Mouse (Mus musculus) ES-Bruce4 (cell line): ENCODE results near the gene Edar. TPM values are rescaled to one million over a fixed set of nuclear protein-coding genes. Genes with fewer than 3 reads are reported as not detected.

Experiments used
- H3K27ac ChIP-seq: 2 replicates; pipeline ENCODE4 v1.5.1; 2012; ENCODE audit warnings: low read length, inconsistent platforms; ENCODE audit not compliant: insufficient read depth
- H3K27me3 ChIP-seq: 2 replicates; pipeline ENCODE4 v1.6.1; 2012; ENCODE audit warnings: mild to moderate bottlenecking, low read length, inconsistent platforms; ENCODE audit not compliant: control insufficient read depth, poor library complexity, insufficient read depth, severe bottlenecking
- H3K36me3 ChIP-seq: 2 replicates; pipeline ENCODE4 v1.6.1; 2012; ENCODE audit warnings: inconsistent platforms, mild to moderate bottlenecking, low read length, moderate library complexity; ENCODE audit not compliant: control insufficient read depth, poor library complexity, insufficient read depth, severe bottlenecking
- H3K4me1 ChIP-seq: one replicate; pipeline ENCODE4 v1.8.1; 2011; ENCODE audit warnings: low read length; ENCODE audit not compliant: control insufficient read depth, insufficient read depth
- H3K4me3 ChIP-seq: 2 replicates; pipeline ENCODE4 v1.5.1; 2011; ENCODE audit warnings: low read depth, mild to moderate bottlenecking, low read length
- H3K9ac ChIP-seq: 2 replicates; pipeline ENCODE4 v1.6.1; 2012; ENCODE audit warnings: low read depth, mild to moderate bottlenecking, inconsistent platforms; ENCODE audit not compliant: poor library complexity, severe bottlenecking
- H3K9me3 ChIP-seq: replicated peaks from 2 replicates; pipeline ENCODE4 v1.6.1; 2012; ENCODE audit warnings: mild to moderate bottlenecking, low read length, inconsistent platforms; ENCODE audit not compliant: control insufficient read depth, poor library complexity, insufficient read depth, severe bottlenecking
- CTCF ChIP-seq: IDR thresholded peaks from one replicate; pipeline ENCODE4 v1.8.1; 2011; ENCODE audit warnings: low read depth, low read length
- EP300 ChIP-seq: IDR thresholded peaks from 2 replicates; pipeline ENCODE4 v1.6.1; 2011; ENCODE audit warnings: low read depth, low read length; ENCODE audit not compliant: insufficient read depth
- POLR2A ChIP-seq: IDR thresholded peaks from one replicate; pipeline ENCODE4 v1.8.1; 2011; ENCODE audit warnings: low read length; ENCODE audit not compliant: insufficient read depth
- polyA plus RNA-seq: library from polyadenylated mRNA; stranded (reverse); fragments of >200 nt; gene quantifications from 2 replicates; pipeline ENCODE4 v1.2.4, GENCODE M21; 2011; ENCODE audit warnings: low read depth; ENCODE audit not compliant: missing spikeins, insufficient read depth, insufficient read length

The Edar gene
- polyA plus RNA-seq, 1 experiment: not detected

DNA sequence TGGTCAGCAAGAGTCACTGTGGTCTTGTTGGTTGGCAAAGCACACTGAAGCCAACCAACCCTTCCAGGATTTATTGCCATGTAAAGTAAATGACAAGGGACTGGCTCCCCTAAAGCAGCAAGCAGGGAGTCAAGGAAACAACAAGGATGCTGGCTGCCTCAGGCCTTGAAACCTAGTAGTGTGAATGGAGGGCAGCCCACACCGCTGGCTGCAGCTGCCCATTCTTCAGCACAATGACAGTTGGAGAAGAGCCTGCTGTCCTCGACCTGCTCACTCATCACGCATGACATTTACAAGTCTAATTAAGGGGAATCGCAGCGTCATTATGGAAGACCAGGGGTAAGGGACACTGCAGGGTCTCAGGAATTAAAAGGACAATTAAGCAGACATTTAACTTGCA, 74.5 kb downstream of the Edar start:
- Histone ChIP-seq H3K9me3 (no peaks in the 10 kb centered on the region), H3K9ac (no peak overlapping the region), H3K4me3 (no peak overlapping the region), H3K4me1 (peaks cover 3% of the 10 kb centered on the region), H3K36me3 (no peaks in the 10 kb centered on the region), H3K27ac (no peak overlapping the region), H3K27me3 (no peaks in the 10 kb centered on the region)
- no peak for TF ChIP-seq POLR2A
- TF ChIP-seq EP300: peak; percentile 75

DNA sequence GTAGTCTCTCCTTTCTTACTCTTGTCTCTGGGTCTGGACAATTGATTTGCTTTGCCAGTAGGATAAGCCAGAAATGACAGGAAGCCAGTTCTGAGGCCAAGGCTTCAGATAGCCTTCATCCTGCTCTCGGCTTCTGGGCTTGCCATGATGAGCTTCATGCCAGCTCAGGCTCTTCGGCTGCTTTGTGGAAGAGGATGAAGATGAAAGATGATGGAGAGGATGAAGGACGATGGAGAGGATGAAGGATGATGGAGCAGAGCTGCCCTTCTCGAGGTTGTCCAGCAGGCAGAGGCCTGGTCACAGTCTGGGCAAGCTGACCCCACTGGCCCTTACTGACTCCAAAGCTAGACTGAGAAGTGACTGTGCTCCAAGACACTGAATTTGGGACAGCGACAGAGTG, 75.3 kb downstream of the Edar start:
- Histone ChIP-seq H3K4me3 (no peak overlapping the region), H3K4me1 (peaks cover 3% of the 10 kb centered on the region), H3K9me3 (no peaks in the 10 kb centered on the region), H3K36me3 (no peaks in the 10 kb centered on the region), H3K27me3 (no peaks in the 10 kb centered on the region), H3K27ac (no peak overlapping the region), H3K9ac (no peak overlapping the region)
- TF ChIP-seq CTCF (no peak), POLR2A (no peak), EP300 (no peak)

DNA sequence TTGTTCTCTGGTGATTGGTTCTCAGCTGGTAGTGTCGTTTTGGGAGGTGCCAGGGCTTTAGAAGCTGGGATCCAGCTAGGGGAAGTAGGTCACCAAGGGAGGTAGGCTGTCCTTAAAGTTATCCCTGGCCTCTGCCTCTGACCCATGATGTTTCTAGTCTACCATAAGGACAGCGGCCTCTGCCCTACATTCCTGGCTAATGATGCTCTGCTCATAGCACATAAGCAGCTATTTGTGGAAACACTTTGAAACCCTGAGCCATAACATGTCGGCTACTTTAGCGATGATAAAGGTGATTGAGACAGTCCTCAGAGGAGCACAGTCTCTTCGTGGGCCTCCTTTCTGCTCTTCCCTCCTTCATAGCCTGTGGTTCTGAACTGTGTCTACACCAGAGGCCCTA, 79.6 kb downstream of the Edar start:
- Histone ChIP-seq H3K27me3 (no peaks in the 10 kb centered on the region), H3K36me3 (no peaks in the 10 kb centered on the region), H3K27ac (no peak overlapping the region), H3K9me3 (no peaks in the 10 kb centered on the region), H3K4me3 (no peak overlapping the region), H3K9ac (no peak overlapping the region), H3K4me1 (peaks cover 3% of the 10 kb centered on the region)
- TF ChIP-seq EP300 (no peak), CTCF (no peak), POLR2A (no peak)

DNA sequence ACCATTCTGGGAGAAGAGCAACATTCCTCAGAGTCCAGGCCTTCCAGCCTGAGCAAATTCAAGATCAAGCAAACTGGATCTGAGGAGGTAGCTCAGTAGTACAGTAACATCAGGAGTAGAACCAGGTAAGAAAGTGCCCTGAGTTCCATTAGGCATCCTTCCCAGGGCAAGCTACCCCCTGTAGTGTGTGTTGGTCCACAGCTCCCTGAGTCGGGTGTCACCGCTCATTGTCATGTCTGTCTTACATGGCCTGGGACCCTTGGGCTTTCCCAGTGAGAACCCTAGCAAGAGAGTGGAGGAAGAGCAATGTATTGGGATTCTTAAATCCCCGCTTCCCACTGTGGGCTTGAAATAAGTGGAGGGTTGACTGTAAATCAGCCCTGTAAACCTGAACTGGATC, 80.3 kb downstream of the Edar start:
- Histone ChIP-seq H3K4me1 (no peaks in the 10 kb centered on the region), H3K9ac (no peak overlapping the region), H3K9me3 (no peaks in the 10 kb centered on the region; the same call in 1 of the 2 replicates), H3K4me3 (no peak overlapping the region), H3K27me3 (no peaks in the 10 kb centered on the region), H3K27ac (no peak overlapping the region), H3K36me3 (no peaks in the 10 kb centered on the region)
- no peak for TF ChIP-seq CTCF
- TF ChIP-seq EP300: no peak
- TF ChIP-seq POLR2A: no peak

DNA sequence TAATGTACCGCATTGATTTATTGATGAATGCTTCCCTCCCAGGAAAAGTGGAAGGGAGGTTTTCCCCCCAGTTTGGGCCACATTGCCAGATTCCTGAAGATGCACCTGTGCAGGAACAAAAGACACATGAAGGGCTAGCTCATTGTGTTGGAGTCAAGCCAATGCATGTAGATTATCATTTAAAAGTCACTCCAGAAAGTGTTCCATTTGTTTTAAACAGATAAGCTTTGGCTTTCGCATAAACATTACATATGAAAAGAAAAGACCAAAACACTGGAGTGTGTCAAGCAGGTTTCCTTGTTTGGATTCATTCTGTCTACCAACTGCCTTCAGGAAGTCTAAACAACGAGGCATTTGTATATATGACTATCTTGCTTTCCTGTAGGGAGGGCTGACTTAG, 81.0 kb downstream of the Edar start:
- no peak overlapping the region for H3K9ac ChIP-seq
- no peaks in the 10 kb centered on the region for H3K4me1 ChIP-seq
- H3K9me3 ChIP-seq: no peaks in the 10 kb centered on the region; the same call in 1 of the 2 replicates
- TF ChIP-seq CTCF (no peak), EP300 (no peak), POLR2A (no peak)
- H3K27ac ChIP-seq: no peak overlapping the region
- H3K27me3 ChIP-seq: no peaks in the 10 kb centered on the region
- H3K4me3 ChIP-seq: no peak overlapping the region
- no peaks in the 10 kb centered on the region for H3K36me3 ChIP-seq

DNA sequence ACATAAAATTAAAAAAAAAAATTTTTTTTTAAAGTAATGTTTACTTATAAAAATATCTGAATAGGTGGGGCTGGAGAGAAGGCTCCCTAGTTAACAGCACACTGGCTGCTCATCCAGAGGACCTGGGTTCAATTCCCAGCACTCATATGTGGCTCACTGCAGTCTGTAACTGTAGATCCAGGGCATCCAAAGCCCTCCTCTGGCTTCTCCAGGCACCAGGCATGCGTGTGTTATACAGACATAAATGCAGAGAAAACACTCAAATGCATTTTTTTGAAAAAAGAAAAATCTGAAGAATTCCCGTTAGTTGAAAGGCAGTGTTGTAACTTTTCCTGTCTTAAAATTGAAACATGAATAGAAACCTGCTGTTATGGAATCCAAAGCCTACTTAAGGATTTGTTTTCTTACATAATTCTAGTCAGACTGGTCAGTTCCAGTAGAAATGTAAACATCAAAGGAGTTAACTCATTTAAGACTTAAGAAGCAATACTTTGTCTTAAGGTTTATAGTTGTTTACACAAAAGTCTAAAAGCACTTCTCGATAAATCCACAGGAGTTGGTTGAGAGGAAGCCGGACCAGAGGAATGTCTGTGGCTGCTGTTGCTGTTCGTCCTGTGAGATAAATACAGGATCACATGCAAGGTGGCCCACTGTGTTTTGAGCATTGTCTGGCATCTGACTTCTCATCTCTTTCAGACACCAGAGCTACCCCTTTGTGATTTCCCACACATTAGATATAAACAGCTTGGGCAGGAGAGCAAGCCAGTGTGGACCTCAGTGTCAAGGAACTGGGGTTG, 89.8 kb downstream of the Edar start:
- TF ChIP-seq CTCF (no peak), EP300 (no peak), POLR2A (no peak)
- Histone ChIP-seq H3K4me3 (no peak overlapping the region), H3K36me3 (no peaks in the 10 kb centered on the region), H3K27ac (no peak overlapping the region), H3K4me1 (no peaks in the 10 kb centered on the region), H3K27me3 (no peaks in the 10 kb centered on the region), H3K9me3 (no peaks in the 10 kb centered on the region; the same call in 1 of the 2 replicates), H3K9ac (no peak overlapping the region)
